Mouse (Mus musculus): ENCODE results near the gene Ttc9b. TPM values are rescaled to one million over a fixed set of nuclear protein-coding genes. Genes with fewer than 3 reads are reported as not detected.

The Ttc9b gene
- polyA plus RNA-seq, 1 experiment from 2014 or later, result 0.05 TPM

DNA sequence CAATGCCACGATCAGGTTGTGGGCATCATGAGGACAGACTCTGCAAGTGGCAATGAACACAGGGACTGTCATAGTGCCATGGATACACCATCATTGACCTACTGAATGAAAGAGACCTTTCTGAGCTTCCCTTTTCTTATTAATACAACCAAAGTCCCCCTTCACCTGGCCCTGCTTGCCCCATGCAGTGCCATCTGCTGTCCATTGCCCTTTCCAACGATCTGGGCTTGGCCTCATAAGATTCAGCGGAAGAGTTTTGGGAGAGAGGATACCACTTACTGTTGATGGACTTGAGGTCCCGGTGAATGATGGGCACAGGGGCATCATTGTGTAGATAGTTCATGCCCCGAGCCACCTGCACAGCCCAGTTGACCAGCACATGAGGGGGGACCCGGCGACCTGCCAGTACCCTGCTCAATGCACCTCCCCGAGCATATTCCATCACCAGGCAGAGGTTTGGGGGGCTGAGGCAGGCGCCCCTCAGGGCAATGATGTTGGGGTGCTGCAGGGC is 19.4 kb downstream of the Ttc9b start:
- WGBS (ENCODE audit: insufficient replicate concordance), result 44% methylated on average over 9 of the region's 9 CpGs
- Histone ChIP-seq H3K27ac (no peak overlapping the region), H3K27me3 (peaks cover 13% of the 10 kb centered on the region), H3K4me3 (replicated peaks) (peak overlapping the region; percentile 81), H3K36me3 (no peaks in the 10 kb centered on the region), H3K4me1 (replicated peaks) (peaks cover 38% of the 10 kb centered on the region), H3K4me2 (peak overlapping the region; percentile 99), H3K9ac (peak overlapping the region; percentile 83), H3K9me3 (replicated peaks) (no peaks in the 10 kb centered on the region)
- no peak for ATAC-seq (ENCODE audit: low read depth)
- no peak for DNase-seq

DNA sequence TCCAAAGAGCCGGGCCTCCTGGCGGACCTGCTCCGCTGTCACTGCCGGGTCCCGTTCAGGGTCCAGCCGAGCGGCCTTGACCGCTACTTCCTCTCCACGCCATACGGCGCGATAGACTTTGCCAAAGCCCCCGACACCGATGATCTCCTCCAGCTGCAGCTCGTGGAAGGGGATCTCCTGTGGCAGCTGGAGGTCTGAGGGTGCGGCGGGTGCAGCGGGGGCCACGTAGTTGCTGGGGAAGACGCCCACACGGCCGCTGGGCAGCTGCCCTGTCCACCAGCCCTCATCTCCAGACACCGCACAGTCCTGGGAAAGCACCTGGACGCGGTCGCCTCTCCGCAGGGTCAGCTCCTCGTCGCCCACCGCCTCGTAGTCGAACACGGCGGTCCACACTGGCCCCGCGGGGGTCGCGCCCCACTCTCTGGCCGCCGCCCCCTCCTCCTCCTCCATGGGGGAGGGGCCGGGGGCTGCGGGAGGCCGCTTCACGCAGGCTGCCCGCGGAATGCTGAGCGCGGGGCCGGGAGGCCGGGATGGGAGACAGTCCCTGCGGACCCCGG is 19.9 kb downstream of the Ttc9b start:
- H3K4me1 ChIP-seq (replicated peaks), result peaks cover 38% of the 10 kb centered on the region
- H3K4me2 ChIP-seq, result peak overlapping the region; percentile 99

DNA sequence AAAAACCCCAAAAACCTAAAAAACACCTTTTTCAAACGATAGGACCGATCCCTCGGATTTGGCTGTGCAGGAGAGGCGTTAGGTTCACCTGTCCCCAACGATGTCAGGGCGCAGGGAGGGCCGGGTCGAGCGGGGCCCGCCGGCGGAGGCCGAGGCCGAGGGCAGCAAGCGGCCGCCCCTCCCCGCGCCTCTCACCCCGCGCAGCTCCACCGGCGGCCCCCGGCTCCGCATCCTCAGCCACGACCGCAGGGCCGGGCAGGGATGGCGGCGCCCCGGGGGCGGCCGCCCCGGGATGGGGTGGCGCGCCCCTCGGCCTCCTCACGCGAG is 20.4 kb downstream of the Ttc9b start:
- peak overlapping the region; percentile 81 for H3K4me3 ChIP-seq (replicated peaks)
- H3K4me2 ChIP-seq, result peak overlapping the region; percentile 99
- peak overlapping the region; percentile 83 for H3K9ac ChIP-seq
- peaks cover 38% of the 10 kb centered on the region for H3K4me1 ChIP-seq (replicated peaks)
- WGBS (ENCODE audit: insufficient replicate concordance), result under 1% methylated on average over 38 of the region's 38 CpGs
- H3K36me3 ChIP-seq, result no peaks in the 10 kb centered on the region
- ATAC-seq (ENCODE audit: low read depth) (peak; percentile 71), DNase-seq (no peak)
- H3K9me3 ChIP-seq (replicated peaks), result no peaks in the 10 kb centered on the region
- H3K27me3 ChIP-seq, result peaks cover 13% of the 10 kb centered on the region
- H3K27ac ChIP-seq, result peak overlapping the region; percentile 60

More for the DNA sequence above, 19.9 kb downstream of the Ttc9b start:
- H3K4me3 ChIP-seq (replicated peaks), result peak overlapping the region; percentile 81
- WGBS (ENCODE audit: insufficient replicate concordance), result 2% methylated on average over 51 of the region's 52 CpGs
- no peak for DNase-seq
- no peaks in the 10 kb centered on the region for H3K9me3 ChIP-seq (replicated peaks)
- H3K36me3 ChIP-seq, result no peaks in the 10 kb centered on the region
- no peak for ATAC-seq (ENCODE audit: low read depth)
- H3K9ac ChIP-seq, result peak overlapping the region; percentile 83
- H3K27me3 ChIP-seq, result peaks cover 13% of the 10 kb centered on the region
- no peak overlapping the region for H3K27ac ChIP-seq

DNA sequence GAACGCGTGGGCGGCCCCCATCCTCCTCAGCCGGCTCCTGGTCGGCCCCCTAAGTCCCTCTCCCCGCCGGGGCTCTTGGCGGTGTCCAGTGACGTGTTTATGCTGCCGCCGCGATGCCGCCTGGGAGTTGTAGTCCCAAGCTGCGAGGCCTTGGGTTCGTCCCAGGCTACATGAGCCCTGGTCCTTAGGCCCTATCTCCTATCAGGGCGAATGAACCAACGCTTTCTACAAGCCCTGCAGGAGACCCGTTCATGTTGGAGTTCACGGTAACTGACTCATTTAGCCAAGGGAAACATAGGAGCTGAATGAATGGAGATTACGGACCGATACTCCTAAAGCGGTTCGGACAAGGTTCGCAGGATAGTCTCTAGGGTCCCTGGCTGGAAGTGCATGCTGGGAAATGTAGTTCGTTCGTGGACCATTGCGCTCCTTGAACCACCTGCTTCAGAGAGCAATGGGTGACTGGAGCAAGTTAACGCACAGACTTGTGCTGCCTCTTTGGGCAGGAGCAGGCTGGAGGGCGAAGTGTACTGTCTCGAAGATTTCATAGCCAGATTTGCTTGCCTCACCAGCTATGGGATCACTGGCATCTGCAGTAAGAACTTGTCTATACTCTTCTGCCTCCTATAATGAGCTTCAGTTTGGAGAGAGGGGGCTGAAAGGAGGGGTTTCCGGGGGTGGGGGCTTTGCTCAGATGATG is 21.0 kb downstream of the Ttc9b start, which contains the start of gene Map3k10:
Gene Map3k10 (minus strand): TSS at position 77 of the 700 bp plus-strand sequence.
- H3K4me1 ChIP-seq (replicated peaks), result peaks cover 38% of the 10 kb centered on the region
- peak within 1 kb of the TSS; percentile 60 for H3K27ac ChIP-seq
- under 1% methylated on average over 31 of the region's 31 CpGs for WGBS (ENCODE audit: insufficient replicate concordance)
- DNase-seq (peak; percentile 88), ATAC-seq (ENCODE audit: low read depth) (peak; percentile 97)
- peak within 1 kb of the TSS; percentile 81 for H3K4me3 ChIP-seq (replicated peaks)
- peak within 1 kb of the TSS; percentile 83 for H3K9ac ChIP-seq
- H3K9me3 ChIP-seq (replicated peaks), result no peaks in the 10 kb centered on the region
- H3K4me2 ChIP-seq, result peak within 1 kb of the TSS; percentile 99
- no peaks in the 10 kb centered on the region for H3K36me3 ChIP-seq
- peaks cover 13% of the 10 kb centered on the region for H3K27me3 ChIP-seq

DNA sequence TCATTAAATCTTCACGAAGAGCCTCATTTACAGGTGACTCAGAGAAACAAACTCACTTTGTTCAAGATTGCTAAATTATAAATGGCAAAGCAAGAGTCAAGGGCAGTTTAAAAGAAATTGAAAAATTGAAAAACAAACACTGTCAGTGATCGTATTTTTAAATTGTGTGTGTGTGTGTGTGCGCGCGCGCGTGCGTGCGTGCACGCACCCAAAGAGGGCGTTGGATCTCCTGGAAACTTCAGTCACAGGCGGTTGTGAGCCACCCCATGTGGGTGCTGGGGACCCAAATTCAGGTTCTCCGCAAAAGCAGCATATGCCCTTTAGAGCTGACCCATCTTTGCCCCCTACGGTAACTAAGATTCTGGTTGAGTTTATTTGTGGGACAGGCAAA is 21.5 kb downstream of the Ttc9b start:
- peak overlapping the region; percentile 83 for H3K9ac ChIP-seq
- H3K4me1 ChIP-seq (replicated peaks), result peaks cover 38% of the 10 kb centered on the region
- DNase-seq, result no peak
- 21% methylated on average over 14 of the region's 14 CpGs for WGBS (ENCODE audit: insufficient replicate concordance)
- H3K9me3 ChIP-seq (replicated peaks), result no peaks in the 10 kb centered on the region
- ATAC-seq (ENCODE audit: low read depth), result no peak
- H3K27ac ChIP-seq, result 0 out of 2 replicates have a peak overlapping the region, but pooled peaks have one; percentile 60
- H3K4me2 ChIP-seq, result peak overlapping the region; percentile 99
- H3K4me3 ChIP-seq (replicated peaks), result peak overlapping the region; percentile 81
- H3K27me3 ChIP-seq, result peaks cover 13% of the 10 kb centered on the region
- no peaks in the 10 kb centered on the region for H3K36me3 ChIP-seq

DNA sequence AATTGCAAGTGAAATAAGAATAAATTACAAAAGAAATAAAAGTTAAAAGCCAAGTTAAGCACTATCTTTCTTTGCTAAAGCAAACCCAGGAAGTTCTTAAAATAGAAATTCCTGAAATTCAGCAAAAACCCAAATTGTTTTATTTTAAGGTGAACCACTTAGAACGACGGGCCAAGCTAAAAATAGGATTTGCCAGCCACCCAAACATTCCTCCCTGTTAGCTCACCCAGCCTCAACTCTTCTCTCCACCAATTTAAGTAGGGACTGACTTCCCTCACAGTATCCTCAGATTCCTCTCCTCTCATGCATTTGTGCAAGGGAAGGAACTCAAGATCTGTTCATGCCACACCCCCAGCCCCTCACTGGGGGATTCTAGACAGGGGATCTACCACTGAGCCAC is 29.5 kb downstream of the Ttc9b start:
- 0 out of 2 replicates have a peak, but pooled peaks cover 7% of the 10 kb centered on the region for H3K27me3 ChIP-seq
- ATAC-seq (ENCODE audit: low read depth), result no peak
- DNase-seq, result no peak

DNA sequence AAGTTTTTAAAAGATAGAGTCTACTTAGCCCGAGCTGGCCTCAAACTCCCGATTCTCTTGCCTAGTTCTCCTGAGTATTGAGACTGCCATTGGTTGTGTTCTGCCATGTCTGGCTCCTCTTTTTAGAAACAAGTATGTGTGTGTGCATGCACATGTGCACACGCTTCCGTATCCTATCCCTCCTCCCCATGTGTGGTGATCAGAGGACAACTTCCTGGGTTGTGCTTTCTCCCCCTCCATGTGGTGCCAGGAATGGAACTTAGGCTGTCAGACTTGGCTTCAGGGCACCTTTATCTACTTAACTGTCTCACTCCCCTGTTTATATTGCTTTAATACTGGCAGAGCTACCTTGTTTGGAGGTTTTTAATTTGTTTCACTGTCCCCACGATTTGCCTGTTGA is 31.5 kb downstream of the Ttc9b start:
- ATAC-seq (ENCODE audit: low read depth), result no peak
- peaks cover 18% of the 10 kb centered on the region for H3K4me1 ChIP-seq (replicated peaks)
- H3K9me3 ChIP-seq (replicated peaks), result no peaks in the 10 kb centered on the region
- H3K4me3 ChIP-seq (replicated peaks), result no peak overlapping the region
- WGBS (ENCODE audit: insufficient replicate concordance), result 17% methylated on average over 5 of the region's 5 CpGs
- H3K27me3 ChIP-seq, result 0 out of 2 replicates have a peak, but pooled peaks cover 7% of the 10 kb centered on the region
- no peak overlapping the region for H3K27ac ChIP-seq
- no peak overlapping the region for H3K4me2 ChIP-seq
- H3K36me3 ChIP-seq, result no peaks in the 10 kb centered on the region
- DNase-seq, result no peak
- H3K9ac ChIP-seq, result no peak overlapping the region

More for the DNA sequence above, 29.5 kb downstream of the Ttc9b start:
- H3K9me3 ChIP-seq (replicated peaks), result no peaks in the 10 kb centered on the region
- H3K27ac ChIP-seq, result no peak overlapping the region
- peaks cover 5% of the 10 kb centered on the region for H3K4me1 ChIP-seq (replicated peaks)
- no peak overlapping the region for H3K4me3 ChIP-seq (replicated peaks)
- no peak overlapping the region for H3K4me2 ChIP-seq
- H3K36me3 ChIP-seq, result no peaks in the 10 kb centered on the region
- 26% methylated on average over 2 of the region's 2 CpGs for WGBS (ENCODE audit: insufficient replicate concordance)
- H3K9ac ChIP-seq, result no peak overlapping the region

DNA sequence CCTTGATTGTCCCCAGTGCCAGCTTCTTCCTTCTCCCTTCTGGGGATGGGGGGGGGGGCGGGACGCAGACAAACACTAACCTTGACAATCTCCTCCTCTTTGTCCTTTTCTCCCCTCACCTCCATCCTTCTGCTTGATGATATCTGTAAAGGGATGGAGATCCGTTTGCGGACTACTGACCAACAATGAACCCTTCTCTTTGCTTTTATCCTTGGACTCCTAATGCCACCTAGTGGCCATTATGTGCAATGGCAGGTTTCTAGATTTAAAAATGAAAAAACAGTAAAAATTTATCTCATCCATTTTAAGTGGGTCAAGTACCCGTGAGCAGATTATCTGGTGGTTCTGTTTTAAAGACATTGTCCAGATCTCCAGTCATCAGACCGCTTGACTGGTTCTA is 32.0 kb downstream of the Ttc9b start:
- under 1% methylated on average over 6 of the region's 6 CpGs for WGBS (ENCODE audit: insufficient replicate concordance)
- no peak overlapping the region for H3K4me3 ChIP-seq (replicated peaks)
- no peaks in the 10 kb centered on the region for H3K9me3 ChIP-seq (replicated peaks)
- no peak overlapping the region for H3K4me2 ChIP-seq
- DNase-seq (no peak), ATAC-seq (ENCODE audit: low read depth) (no peak)
- no peak overlapping the region for H3K9ac ChIP-seq
- H3K27ac ChIP-seq, result no peak overlapping the region
- H3K4me1 ChIP-seq (replicated peaks), result peaks cover 18% of the 10 kb centered on the region
- H3K36me3 ChIP-seq, result no peaks in the 10 kb centered on the region
- 0 out of 2 replicates have a peak, but pooled peaks cover 7% of the 10 kb centered on the region for H3K27me3 ChIP-seq

DNA sequence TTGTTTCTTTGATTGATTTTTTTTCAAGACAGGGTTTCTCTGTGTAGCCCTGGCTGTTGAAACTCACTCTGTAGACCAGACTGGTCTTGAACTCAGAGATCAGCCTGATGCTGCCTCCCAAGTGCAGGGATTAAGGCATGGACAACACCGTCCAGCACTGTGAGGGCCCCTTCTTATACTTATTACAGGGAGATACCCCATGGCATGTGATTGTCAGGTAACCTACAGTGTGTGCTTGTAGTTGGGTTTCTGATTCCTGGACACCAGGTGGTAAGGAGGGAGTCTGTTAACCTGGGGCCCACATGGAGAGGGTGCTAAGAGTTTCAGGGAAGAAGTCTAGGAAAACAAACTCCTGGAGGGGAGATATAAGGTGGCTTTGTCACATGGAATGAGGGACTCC is 33.3 kb downstream of the Ttc9b start:
- Histone ChIP-seq H3K27me3 (0 out of 2 replicates have a peak, but pooled peaks cover 7% of the 10 kb centered on the region), H3K9ac (no peak overlapping the region), H3K4me2 (no peak overlapping the region), H3K36me3 (no peaks in the 10 kb centered on the region), H3K9me3 (replicated peaks) (no peaks in the 10 kb centered on the region), H3K4me3 (replicated peaks) (no peak overlapping the region), H3K27ac (no peak overlapping the region), H3K4me1 (replicated peaks) (peaks cover 18% of the 10 kb centered on the region)
- WGBS (ENCODE audit: insufficient replicate concordance), result 83% methylated on average over 1 of the region's 1 CpGs
- no peak for ATAC-seq (ENCODE audit: low read depth)
- DNase-seq, result no peak

DNA sequence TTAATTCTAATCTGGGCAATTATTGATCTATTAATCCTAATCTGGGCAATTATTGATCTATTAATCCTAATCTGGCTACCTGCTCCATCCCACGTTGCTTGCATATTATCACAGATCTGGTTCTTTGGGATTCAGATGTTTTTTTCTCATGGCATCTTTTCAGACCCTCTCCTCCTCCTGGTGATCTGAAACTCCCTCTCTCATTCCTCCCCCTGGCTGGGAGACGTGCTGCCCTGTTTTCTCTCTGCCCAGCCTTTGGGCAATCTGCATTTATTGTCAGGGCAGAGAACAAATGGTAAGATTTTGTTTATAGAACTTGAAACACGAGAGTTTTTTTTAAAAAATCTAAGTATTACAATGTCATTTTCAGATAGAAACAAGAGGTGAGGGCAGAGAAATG is 34.1 kb downstream of the Ttc9b start:
- peak overlapping the region; percentile 75 for H3K9ac ChIP-seq
- peak overlapping the region; percentile 63; the same call in 1 of the 2 replicates for H3K4me3 ChIP-seq (replicated peaks)
- 62% methylated on average over 3 of the region's 3 CpGs for WGBS (ENCODE audit: insufficient replicate concordance)
- H3K36me3 ChIP-seq, result no peaks in the 10 kb centered on the region
- H3K27me3 ChIP-seq, result 0 out of 2 replicates have a peak, but pooled peaks cover 7% of the 10 kb centered on the region
- peak overlapping the region; percentile 79 for H3K4me2 ChIP-seq
- ATAC-seq (ENCODE audit: low read depth), result no peak
- no peak for DNase-seq
- H3K27ac ChIP-seq, result no peak overlapping the region
- H3K9me3 ChIP-seq (replicated peaks), result no peaks in the 10 kb centered on the region
- peaks cover 18% of the 10 kb centered on the region for H3K4me1 ChIP-seq (replicated peaks)

DNA sequence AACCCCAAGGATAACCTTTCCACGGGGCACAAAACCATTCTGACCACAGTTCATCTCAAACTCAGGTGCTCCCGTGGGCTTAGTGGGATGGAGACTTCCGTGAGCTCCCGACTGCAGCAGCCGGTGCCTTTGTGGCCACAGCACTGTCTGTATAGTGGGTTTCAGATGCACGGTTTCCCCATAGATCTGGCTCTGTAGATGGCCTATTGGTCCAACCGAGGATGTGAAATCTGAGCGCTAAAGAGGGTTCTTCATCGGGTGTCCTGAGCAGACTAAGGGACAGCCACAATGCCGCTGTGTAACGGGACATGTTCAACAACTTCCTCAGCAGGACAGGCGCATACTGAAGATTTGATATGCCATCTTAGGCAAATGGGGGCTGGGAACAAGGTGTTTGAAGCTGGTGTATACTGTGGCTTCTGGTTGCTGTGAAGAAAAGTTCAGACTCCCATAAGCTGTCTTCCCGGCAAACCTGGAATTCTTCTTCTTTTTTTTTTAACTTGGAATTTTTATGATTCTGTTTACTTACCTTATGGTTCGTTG is 34.6 kb downstream of the Ttc9b start:
- Histone ChIP-seq H3K9ac (peak overlapping the region; percentile 75), H3K4me1 (replicated peaks) (peaks cover 18% of the 10 kb centered on the region), H3K4me2 (peak overlapping the region; percentile 79), H3K27me3 (0 out of 2 replicates have a peak, but pooled peaks cover 7% of the 10 kb centered on the region), H3K36me3 (no peaks in the 10 kb centered on the region), H3K4me3 (replicated peaks) (peak overlapping the region; percentile 63), H3K9me3 (replicated peaks) (no peaks in the 10 kb centered on the region), H3K27ac (peak overlapping the region; percentile 62; the same call in 1 of the 2 replicates)
- DNase-seq (no peak), ATAC-seq (ENCODE audit: low read depth) (no peak)
- 33% methylated on average over 14 of the region's 14 CpGs for WGBS (ENCODE audit: insufficient replicate concordance)

All from liver, embryonic 13.5 days (tissue).